Mouse (Mus musculus) embryonic fibroblast, embryonic 13.5 days (primary cell): ENCODE results near the gene Fchsd2.

Experiments
- CTCF ChIP-seq: IDR thresholded peaks from 2 replicates; pipeline ENCODE4 v1.5.1; 2011; ENCODE audit warnings: mild to moderate bottlenecking, control low read depth, low read length, moderate library complexity, borderline replicate concordance; ENCODE audit not compliant: insufficient read depth
- POLR2A ChIP-seq: IDR thresholded peaks from 2 replicates; pipeline ENCODE4 v1.6.1; 2011; ENCODE audit warnings: low read depth, mild to moderate bottlenecking, control low read depth, low read length, moderate library complexity

DNA sequence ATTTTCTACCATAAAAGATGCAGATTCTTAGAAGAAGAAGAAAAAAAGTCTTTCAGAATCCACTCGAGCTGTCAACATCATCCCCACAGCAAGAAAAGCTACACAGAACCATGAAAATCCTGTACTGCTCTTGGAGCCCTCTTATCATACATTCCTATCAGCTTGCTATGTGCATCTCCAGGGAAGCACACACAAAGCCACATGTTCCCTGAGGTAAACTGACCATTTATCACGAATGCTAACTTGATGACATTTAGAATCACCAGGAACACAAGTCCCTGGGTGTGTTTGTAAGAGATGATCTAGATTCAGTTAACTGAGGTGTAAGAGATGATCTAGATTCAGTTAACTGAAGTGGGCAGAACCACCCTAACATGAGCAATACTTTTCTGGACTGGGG lies 214.2 kb downstream of the Fchsd2 start:
- no peak for TF ChIP-seq CTCF
- no peak for TF ChIP-seq POLR2A
